Mouse (Mus musculus) lung, adult 2 months (tissue): ENCODE measurements around the gene 4930404N11Rik.

Experiments used
- CTCF ChIP-seq: fragments of 200-500 bp; IDR thresholded peaks from 2 replicates; pipeline ENCODE4 v1.5.1; 2011; ENCODE audit warnings: mild to moderate bottlenecking, low read length, control low read depth; ENCODE audit not compliant: insufficient read depth
- POLR2A ChIP-seq: fragments of 200-500 bp; IDR thresholded peaks from 2 replicates; pipeline ENCODE4 v1.6.1; 2011; ENCODE audit warnings: low read depth, mild to moderate bottlenecking, control low read depth, low read length, borderline replicate concordance; ENCODE audit errors: extremely low read depth

DNA sequence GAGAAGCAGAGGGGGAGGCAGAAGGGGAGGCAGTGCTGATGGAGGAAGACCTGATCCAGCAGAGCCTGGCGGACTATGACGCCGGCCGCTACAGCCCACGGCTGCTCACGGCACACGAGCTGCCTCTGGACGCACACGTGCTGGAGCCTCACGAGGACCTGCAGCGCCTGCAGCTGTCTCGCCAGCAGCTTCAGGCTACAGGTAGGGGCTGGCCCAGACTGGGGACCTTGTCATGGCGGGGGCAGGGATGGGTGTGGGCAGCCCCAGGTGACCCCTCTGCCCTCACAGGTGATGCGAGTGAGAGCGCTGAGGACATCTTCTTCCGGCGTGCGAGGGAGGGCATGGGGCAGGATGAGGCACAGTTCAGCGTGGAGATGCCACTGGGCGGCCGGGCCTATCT is 40.4 kb downstream of the 4930404N11Rik start:
- TF ChIP-seq CTCF, result no peak
- no peak for TF ChIP-seq POLR2A
